Mouse (Mus musculus) CH12.LX (cell line): ENCODE results near the gene Mllt10. TPM values are rescaled to one million over a fixed set of nuclear protein-coding genes. Genes with fewer than 3 reads are reported as not detected.

Experiments
- DNase-seq: peaks from one replicate; pipeline ENCODE4 v3.0.0-alpha.2; 2013; ENCODE audit errors: extremely low read depth
- H3K27ac ChIP-seq: 2 replicates; pipeline ENCODE4 v1.5.1; 2012; ENCODE audit warnings: low read depth, mild to moderate bottlenecking, control low read depth, moderate library complexity; ENCODE audit not compliant: insufficient read depth
- H3K27me3 ChIP-seq: replicated peaks from 2 replicates; pipeline ENCODE3; 2012; ENCODE audit warnings: inconsistent platforms
- H3K36me3 ChIP-seq, 2 experiments: replicated peaks in 1 of 2; 2 replicates each; pipeline versions ENCODE3 to v1.6.1; 2012; ENCODE audit warnings: inconsistent platforms in 1 of 2, low read length in 1 of 2, mild to moderate bottlenecking in 1 of 2, mixed read lengths in 1 of 2, moderate library complexity in 1 of 2; ENCODE audit not compliant: control insufficient read depth in 1 of 2, insufficient read depth in 1 of 2
- H3K4me1 ChIP-seq, 2 experiments: 2 replicates each; pipeline ENCODE4 v1.6.1; 2012; ENCODE audit warnings: inconsistent platforms in 1 of 2, moderate library complexity in 1 of 2; ENCODE audit not compliant: insufficient read depth in 2 of 2, control insufficient read depth in 1 of 2
- H3K4me2 ChIP-seq: 2 replicates; pipeline ENCODE4 v1.6.1; 2012; ENCODE audit warnings: low read depth, mild to moderate bottlenecking, control low read depth; ENCODE audit not compliant: poor library complexity, insufficient read depth, severe bottlenecking
- H3K4me3 ChIP-seq, 3 experiments: fragments of 150-350 bp in 1 of 3; sonication (generic) in 1 of 3; replicated peaks in 1 of 3; 2 replicates each; pipeline versions ENCODE3 to v1.5.1; 2011 to 2012; ENCODE audit warnings: low read depth in 2 of 3, low read length in 2 of 3, mild to moderate bottlenecking in 2 of 3, moderate library complexity in 2 of 3, control low read depth in 1 of 3, improper control_type of control experiment in 1 of 3, inconsistent platforms in 1 of 3, mixed read lengths in 1 of 3; ENCODE audit not compliant: poor library complexity in 1 of 3
- H3K79me2 ChIP-seq: replicated peaks from 2 replicates; pipeline ENCODE4 v1.6.1; 2012; ENCODE audit warnings: mild to moderate bottlenecking, moderate library complexity; ENCODE audit not compliant: control insufficient read depth, poor library complexity, insufficient read depth, severe bottlenecking; ENCODE audit errors: extremely low read depth
- H3K9ac ChIP-seq: 2 replicates; pipeline ENCODE4 v1.6.1; 2012; ENCODE audit warnings: low read depth, mild to moderate bottlenecking, control low read depth, moderate library complexity; ENCODE audit not compliant: insufficient read depth
- H3K9me3 ChIP-seq: replicated peaks from 2 replicates; pipeline ENCODE3; 2012; ENCODE audit warnings: low read length, inconsistent platforms, mixed read lengths
- CHD1 ChIP-seq: IDR thresholded peaks from 2 replicates; pipeline ENCODE4 v1.6.1; 2012; ENCODE audit warnings: low read depth, low read length, improper control_type of control experiment, inconsistent platforms
- CTCF ChIP-seq, 2 experiments: IDR thresholded peaks in 1 of 2; conservative IDR thresholded peaks in 1 of 2; 2 replicates each; pipeline ENCODE4 v1.5.1; 2011 to 2012; ENCODE audit warnings: low read depth in 2 of 2, low read length in 2 of 2, improper control_type of control experiment in 1 of 2, inconsistent platforms in 1 of 2, mild to moderate bottlenecking in 1 of 2, moderate library complexity in 1 of 2
- GABPA ChIP-seq: IDR thresholded peaks from 2 replicates; pipeline ENCODE4 v1.6.1; 2012; ENCODE audit warnings: low read depth, low read length, improper control_type of control experiment, inconsistent platforms; ENCODE audit not compliant: insufficient replicate concordance
- KAT2A ChIP-seq: IDR thresholded peaks from 2 replicates; pipeline ENCODE4 v1.6.1; 2012; ENCODE audit warnings: low read length, improper control_type of control experiment, inconsistent platforms; ENCODE audit not compliant: insufficient replicate concordance
- MAFK ChIP-seq: IDR thresholded peaks from 2 replicates; pipeline ENCODE4 v1.6.1; 2011; ENCODE audit warnings: low read length, improper control_type of control experiment; ENCODE audit not compliant: insufficient replicate concordance
- MAX ChIP-seq: IDR thresholded peaks from 2 replicates; pipeline ENCODE4 v1.6.1; 2011; ENCODE audit warnings: low read length, improper control_type of control experiment
- MEF2A ChIP-seq: IDR thresholded peaks from 2 replicates; pipeline ENCODE4 v1.6.1; 2014; ENCODE audit warnings: low read depth, mild to moderate bottlenecking, inconsistent platforms, low read length, improper control_type of control experiment, borderline replicate concordance
- MXI1 ChIP-seq: IDR thresholded peaks from 2 replicates; pipeline ENCODE4 v1.6.1; 2011; ENCODE audit warnings: mild to moderate bottlenecking, low read depth, low read length, improper control_type of control experiment
- MYC ChIP-seq: IDR thresholded peaks from 2 replicates; pipeline ENCODE4 v1.6.1; 2011; ENCODE audit warnings: low read depth, mild to moderate bottlenecking, improper control_type of control experiment, low read length
- NELFE ChIP-seq: IDR thresholded peaks from 2 replicates; pipeline ENCODE4 v1.6.1; 2011; ENCODE audit warnings: low read depth, low read length, improper control_type of control experiment
- NRF1 ChIP-seq: IDR thresholded peaks from 2 replicates; pipeline ENCODE4 v1.6.1; 2014; ENCODE audit warnings: low read depth, mild to moderate bottlenecking, inconsistent platforms, low read length, improper control_type of control experiment, moderate library complexity
- POLR2A ChIP-seq: IDR thresholded peaks from 2 replicates; pipeline ENCODE4 v1.6.1; 2011; ENCODE audit warnings: low read depth, mild to moderate bottlenecking, improper control_type of control experiment, low read length
- SIN3A ChIP-seq: IDR thresholded peaks from 2 replicates; pipeline ENCODE4 v1.6.1; 2012; ENCODE audit warnings: low read length, improper control_type of control experiment, inconsistent platforms
- SMC3 ChIP-seq: IDR thresholded peaks from 2 replicates; pipeline ENCODE4 v1.6.1; 2011; ENCODE audit warnings: low read depth, low read length, improper control_type of control experiment
- TCF12 ChIP-seq: IDR thresholded peaks from 2 replicates; pipeline ENCODE4 v1.6.1; 2014; ENCODE audit warnings: low read depth, mild to moderate bottlenecking, inconsistent platforms, low read length, improper control_type of control experiment
- UBTF ChIP-seq: IDR thresholded peaks from 2 replicates; pipeline ENCODE4 v1.6.1; 2012; ENCODE audit warnings: low read depth, mild to moderate bottlenecking, inconsistent platforms, low read length, improper control_type of control experiment, moderate library complexity
- USF1 ChIP-seq: IDR thresholded peaks from 2 replicates; pipeline ENCODE4 v1.6.1; 2014; ENCODE audit warnings: low read depth, mild to moderate bottlenecking, inconsistent platforms, low read length, improper control_type of control experiment
- ZKSCAN1 ChIP-seq: IDR thresholded peaks from 2 replicates; pipeline ENCODE4 v1.6.1; 2012; ENCODE audit warnings: low read depth, inconsistent platforms, low read length, improper control_type of control experiment, borderline replicate concordance
- ZMIZ1 ChIP-seq: IDR thresholded peaks from 2 replicates; pipeline ENCODE4 v1.6.1; 2012; ENCODE audit warnings: low read depth, mild to moderate bottlenecking, inconsistent platforms, low read length, improper control_type of control experiment
- dilution Hi-C: fragments of 300-500 bp; cut with MboI; formaldehyde crosslinking; loops from 2 replicates; pipeline ENCODE4 v1.14.3; 2020; ENCODE audit warnings: low sequenced_read_pairs; ENCODE audit not compliant: extremely low pct_unique_long_range_greater_than_20kb, extremely low pct_ligation_motif_present
- in situ Hi-C: fragments of 300-500 bp; cut with MboI; formaldehyde crosslinking; loops from 3 replicates; pipeline ENCODE4 v1.14.3; 2019; ENCODE audit warnings: low sequenced_read_pairs, low pct_ligation_motif_present, low pct_unique_long_range_greater_than_20kb, mixed read lengths
- polyA plus RNA-seq: library from polyadenylated mRNA; unstranded; fragments of >175 nt; gene quantifications from 2 replicates; pipeline ENCODE4 v1.2.1, GENCODE M21; 2012; ENCODE audit warnings: low read depth; ENCODE audit not compliant: insufficient read length
- total RNA-seq, 2 experiments: library from RNA; depleted of rRNA; stranded (reverse); fragments of 300-350 nt in 1 of 2; fragments of >200 nt in 1 of 2; gene quantifications; 2 replicates each; pipeline ENCODE4 v1.2.3; 2012 to 2014

The Mllt10 gene
- total and polyA plus RNA-seq, 3 experiments, result 22.0 to 39.2 (median 27.2) TPM

DNA sequence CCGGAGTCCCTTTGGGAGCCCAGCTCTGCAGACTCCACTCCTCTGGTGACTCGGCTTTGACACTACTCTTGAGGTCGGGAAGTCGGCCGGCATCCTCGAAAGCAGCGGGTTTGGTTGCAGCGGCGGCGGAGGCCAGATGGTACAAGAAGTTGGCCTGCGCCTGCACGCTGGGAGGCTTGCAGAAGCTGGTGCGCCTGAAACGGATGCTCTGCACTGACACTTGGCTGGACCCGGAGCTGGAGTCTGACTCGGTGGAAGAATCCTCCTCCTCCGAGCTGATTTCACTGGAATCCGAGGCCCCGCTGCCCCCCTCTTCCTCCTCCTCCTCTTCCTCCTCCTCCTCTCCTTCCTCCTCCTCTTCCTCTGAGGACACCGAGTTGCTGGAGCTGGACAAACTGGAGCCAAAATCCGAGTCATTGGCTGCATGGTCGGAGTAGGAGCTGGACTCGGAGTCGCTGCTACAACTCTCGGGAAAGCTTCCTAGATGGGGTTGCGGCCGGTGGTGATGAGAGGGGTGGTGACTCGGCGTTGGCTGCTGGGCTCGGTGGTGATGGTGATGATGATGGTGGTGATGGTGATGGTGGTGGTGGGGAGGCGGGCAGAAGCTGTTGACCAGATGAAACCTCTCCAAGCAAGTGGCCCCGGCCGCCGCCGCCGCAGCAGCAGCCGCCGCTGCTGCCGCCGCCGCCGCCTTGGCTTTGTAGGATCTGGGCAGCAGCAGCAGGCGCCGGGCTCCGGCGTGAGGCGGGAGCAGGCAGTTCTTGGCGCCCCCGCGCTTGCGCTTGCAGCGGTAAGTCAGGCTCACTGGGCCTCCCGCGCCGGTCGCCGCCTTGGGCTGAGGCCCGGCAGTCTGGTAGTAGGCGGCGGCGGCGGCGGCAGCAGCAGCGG lies 8.0 kb upstream of the Mllt10 start:
- H3K27me3 ChIP-seq, result peaks cover 19% of the 10 kb centered on the region
- TF ChIP-seq GABPA, result no peak
- TF ChIP-seq CHD1, result no peak
- TF ChIP-seq NRF1, result peak; percentile 67
- TF ChIP-seq UBTF, result 0 out of 2 replicates have a peak, but pooled peaks have one; percentile 51
- TF ChIP-seq SIN3A, result peak; percentile 20
- TF ChIP-seq, all 38 proteins: peak for 3
- in situ Hi-C loops, result loop anchor here (25.0 kb wide), 2 partner anchors 315 to 640 kb away; partner anchors contain the start of genes Bmi1 and Spag6
- DNase-seq, result peak; percentile 21
- dilution Hi-C loops, result no loop called here
- Histone ChIP-seq H3K4me3 (peak overlapping the region; percentile 53 to 66 (median 65)), H3K36me3 (no peaks in the 10 kb centered on the region), H3K27ac (peak overlapping the region; percentile 77), H3K4me2 (peak overlapping the region; percentile 75), H3K9me3 (no peaks in the 10 kb centered on the region), H3K4me1 (peaks cover 4 to 39% of the 10 kb centered on the region in 2 experiments; a peak in 3 of 4 replicates), H3K79me2 (peaks cover 2% of the 10 kb centered on the region; the same call in 1 of the 2 replicates), H3K9ac (peak overlapping the region; percentile 49)

DNA sequence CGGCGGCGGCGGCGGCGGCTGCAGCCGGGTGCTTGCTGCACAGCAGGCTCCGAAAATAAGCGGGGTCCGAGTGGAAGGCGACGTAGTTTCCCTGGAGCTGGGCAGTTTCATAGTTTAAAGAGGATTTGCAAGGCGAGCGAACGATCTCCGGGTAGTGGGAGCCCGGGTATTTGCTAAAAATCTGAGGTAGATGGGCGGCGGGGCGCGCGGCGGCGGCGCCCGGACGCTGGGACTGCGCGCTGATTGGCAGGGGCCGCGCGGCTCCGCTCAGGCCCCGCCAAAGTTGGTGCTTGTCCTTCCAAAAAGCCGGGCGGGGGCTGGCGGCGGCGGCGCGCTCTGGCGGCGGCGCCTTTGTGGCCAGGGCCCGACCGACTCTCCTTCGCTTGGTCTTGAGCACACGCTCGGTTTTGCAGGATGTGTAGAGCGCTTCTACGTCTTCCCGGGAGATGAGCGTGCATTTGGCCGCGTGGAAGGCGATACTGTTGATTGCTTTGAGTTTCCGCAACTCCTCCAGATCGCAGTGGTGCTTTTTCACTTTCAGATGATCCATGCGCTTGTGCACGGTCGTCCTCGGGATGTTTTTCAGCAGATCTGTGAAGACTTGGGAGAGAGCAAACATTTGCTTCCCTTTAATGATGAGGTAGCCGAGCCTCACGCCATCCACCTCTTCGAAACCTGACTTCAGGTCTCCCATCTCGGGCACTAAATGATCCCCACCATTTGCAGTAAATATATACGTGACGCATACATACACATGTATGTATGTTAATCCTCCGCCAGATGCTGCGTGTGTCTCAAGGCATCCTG lies 7.2 kb upstream of the Mllt10 start:
- peak; percentile 46 for DNase-seq
- Histone ChIP-seq H3K9ac (peak overlapping the region; percentile 49), H3K27me3 (peaks cover 19% of the 10 kb centered on the region), H3K4me1 (peaks cover 4 to 37% of the 10 kb centered on the region in 2 experiments; a peak in 3 of 4 replicates), H3K79me2 (peaks cover 2% of the 10 kb centered on the region; the same call in 1 of the 2 replicates)
- in situ Hi-C loops, result loop anchor here (25.0 kb wide), 2 partner anchors 314 to 639 kb away; partner anchors contain the start of genes Bmi1 and Spag6
- TF ChIP-seq UBTF (peak; percentile 94), MEF2A (no peak), USF1 (no peak), SIN3A (peak; percentile 28; the same call in 1 of the 2 replicates), ZKSCAN1 (no peak), MXI1 (peak; percentile 64), CTCF (conservative IDR thresholded peaks at IDR 0.05 in 1 of 2, IDR thresholded peaks at IDR 0.05 in 1 of 2; ENCODE audit: low read depth in 2 of 2, low read length in 2 of 2) (no peak), MYC (peak; percentile 61), MAFK (no peak), KAT2A (no peak), POLR2A (peak; percentile 41; the same call in 1 of the 2 replicates), TCF12 (peak; percentile 38; the same call in 1 of the 2 replicates), ZMIZ1 (peak; percentile 34; the same call in 1 of the 2 replicates), NELFE (peak; percentile 60), SMC3 (no peak), MAX (peak; percentile 72)
- TF ChIP-seq, all 38 proteins: peak for 9
- Histone ChIP-seq H3K27ac (peak overlapping the region; percentile 77), H3K9me3 (no peaks in the 10 kb centered on the region), H3K36me3 (no peaks in the 10 kb centered on the region), H3K4me3 (peak overlapping the region; percentile 53 to 71 (median 65)), H3K4me2 (peak overlapping the region; percentile 95)
- dilution Hi-C loops, result no loop called here
